Mouse (Mus musculus) ES-E14 (cell line): ENCODE results near the gene Cxcr5.

ENCODE experiments used
- CHD2 ChIP-seq: IDR thresholded peaks from 2 replicates; pipeline ENCODE4 v1.6.1; 2014; ENCODE audit warnings: mild to moderate bottlenecking, low read depth, low read length, inconsistent platforms
- MAFK ChIP-seq: IDR thresholded peaks from 2 replicates; pipeline ENCODE4 v1.6.1; 2014; ENCODE audit warnings: mild to moderate bottlenecking, low read depth, low read length, inconsistent platforms; ENCODE audit not compliant: insufficient read depth
- ZC3H11A ChIP-seq: IDR thresholded peaks from 2 replicates; pipeline ENCODE4 v1.6.1; 2012; ENCODE audit warnings: low read depth, mild to moderate bottlenecking, inconsistent platforms, low read length, borderline replicate concordance

- no peak for TF ChIP-seq MAFK
- no peak for TF ChIP-seq ZC3H11A
- no peak for TF ChIP-seq CHD2
Measured at GRCm38 (mm10) chr9:44521927-44522326, 39.8 kb downstream of the Cxcr5 start.
